Mouse (Mus musculus) CD8-positive naive resting alpha-beta T cell, adult 57 days (primary cell): Measurements from ENCODE around the gene Accsl. TPM values are rescaled to one million over a fixed set of nuclear protein-coding genes. Genes with fewer than 3 reads are reported as not detected.

Experiments used
- total RNA-seq: library from RNA; stranded (reverse); gene quantifications from one replicate; pipeline ENCODE4 v1.2.4, GENCODE M21; 2023

The Accsl gene
- not detected for total RNA-seq

GRCm38 (mm10) chr2:93869107-93869600 lies at the start of gene Accsl:
Gene Accsl, minus strand, starts transcription at chr2:93869157.

DNA sequence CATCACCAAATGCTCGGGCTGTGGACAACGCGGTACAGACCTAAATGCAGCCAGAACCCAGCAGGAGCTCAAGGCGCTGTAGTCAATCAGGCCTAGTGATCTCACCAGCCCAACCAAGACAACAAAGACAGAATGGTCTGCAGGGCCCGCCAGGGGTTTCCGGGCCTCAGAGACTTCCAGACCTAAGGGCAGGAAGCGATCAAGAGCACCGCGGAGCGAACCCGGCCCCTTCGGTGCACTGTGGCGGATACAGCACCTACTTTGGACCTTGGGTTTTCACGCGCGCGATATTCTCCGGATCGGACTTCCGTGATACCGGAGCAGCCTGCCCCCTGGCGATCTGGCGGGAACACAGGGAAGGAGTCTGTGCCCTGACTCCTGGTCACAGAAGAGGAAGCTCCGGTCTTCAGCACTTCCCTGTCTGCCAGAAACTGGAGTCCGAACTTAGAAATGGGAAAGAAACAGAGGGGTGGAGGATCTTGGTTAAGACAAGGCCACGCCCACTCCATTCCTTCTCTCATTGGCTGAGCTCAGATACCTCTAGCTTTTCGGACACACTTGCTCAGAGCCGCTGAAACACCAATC lies 19.4 kb downstream of the Accsl start, which contains the start of gene Accs:
Gene Accs (minus strand): TSS at position 439 of the 585 bp plus-strand sequence.

GRCm38 (mm10) chr2:93822045-93822749 lies 46.8 kb downstream of the Accsl start, which contains the start of gene Ext2:
Gene Ext2, minus strand, starts transcription at chr2:93822568.

Other genes starting within 250 kb of the Accsl start
- gene Alx4, start 226.8 kb downstream of the Accsl start, total RNA-seq, result not detected
- gene Ext2, start 46.6 kb downstream of the Accsl start, total RNA-seq, result 66.6 TPM
- 22.5 TPM for gene Accs, start 19.2 kb downstream of the Accsl start, total RNA-seq
- gene Gm13889, start 88.0 kb upstream of the Accsl start, total RNA-seq, result 1.2 TPM
- not detected for gene Gm27027, start 127.2 kb upstream of the Accsl start, total RNA-seq
- 68.4 TPM for gene Alkbh3, start 141.7 kb upstream of the Accsl start, total RNA-seq